Mouse (Mus musculus) cortical plate, adult 2 months (tissue): ENCODE results near the gene Lamb3. TPM values are rescaled to one million over a fixed set of nuclear protein-coding genes. Genes with fewer than 3 reads are reported as not detected.
A peak's percentile ranks its signal among the peaks of the same experiment; 100 is the strongest.

Experiments
- H3K27ac ChIP-seq: fragments of 200-500 bp; 2 replicates; pipeline ENCODE4 v1.5.1; 2012; ENCODE audit warnings: low read length, control low read depth, inconsistent platforms; ENCODE audit not compliant: insufficient read depth
- H3K4me1 ChIP-seq: fragments of 200-500 bp; 2 replicates; pipeline ENCODE4 v1.6.1; 2011; ENCODE audit warnings: low read length; ENCODE audit not compliant: control insufficient read depth, insufficient read depth
- H3K4me3 ChIP-seq: fragments of 200-500 bp; 2 replicates; pipeline ENCODE4 v1.5.1; 2011; ENCODE audit warnings: mild to moderate bottlenecking, low read length, control low read depth; ENCODE audit not compliant: insufficient read depth
- CTCF ChIP-seq: fragments of 200-500 bp; IDR thresholded peaks from 2 replicates; pipeline ENCODE4 v1.5.1; 2011; ENCODE audit warnings: mild to moderate bottlenecking, control low read depth, low read length; ENCODE audit not compliant: insufficient read depth; ENCODE audit errors: extremely low read depth
- POLR2A ChIP-seq: fragments of 200-500 bp; IDR thresholded peaks from 2 replicates; pipeline ENCODE4 v1.6.1; 2011; ENCODE audit warnings: mild to moderate bottlenecking, low read length, control low read depth; ENCODE audit not compliant: insufficient read depth; ENCODE audit errors: extremely low read depth
- polyA plus RNA-seq: library from polyadenylated mRNA; depleted of rRNA; stranded (reverse); fragments of >200 nt; gene quantifications from 2 replicates; pipeline ENCODE4 v1.2.3, GENCODE M21; 2012

The Lamb3 gene
- polyA plus RNA-seq, 1 experiment, result 0.79 TPM

DNA sequence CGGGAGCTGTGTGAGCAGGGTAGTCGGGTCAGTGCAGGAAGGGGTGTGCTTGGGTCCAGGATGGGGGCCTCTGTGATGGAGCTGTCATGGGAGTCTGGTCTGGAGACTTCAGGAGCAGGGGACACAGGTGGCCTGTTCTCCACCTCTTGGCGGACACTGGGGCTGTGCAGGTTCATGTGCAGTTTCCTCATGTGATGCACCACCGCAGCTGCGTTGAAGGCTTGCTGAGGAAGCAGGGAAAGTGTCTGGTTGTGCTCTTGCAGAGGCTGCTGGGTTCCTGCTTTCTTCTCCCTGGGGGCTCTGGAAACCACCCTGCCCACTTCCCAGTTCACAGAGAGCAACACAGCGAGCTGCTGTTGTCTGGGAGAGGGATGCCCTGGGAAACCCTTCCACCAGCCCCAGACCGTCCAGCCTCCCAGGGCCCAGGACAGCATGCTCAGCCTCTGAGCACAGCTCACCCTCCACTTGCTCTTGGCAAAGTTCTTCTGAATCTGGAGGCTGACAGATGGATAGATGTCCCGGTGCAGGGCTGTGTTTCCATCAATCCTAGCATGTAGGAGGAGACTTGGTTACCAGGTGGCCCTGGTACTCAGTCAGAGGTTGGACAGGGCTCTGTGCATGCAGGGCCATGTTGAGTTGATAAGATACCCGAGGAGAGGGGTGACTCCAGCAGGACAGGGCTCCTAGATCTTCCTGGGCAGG, 140.9 kb downstream of the Lamb3 start:
- no peak overlapping the region for H3K4me3 ChIP-seq
- TF ChIP-seq POLR2A (no peak), CTCF (no peak)
- no peak overlapping the region for H3K27ac ChIP-seq
- H3K4me1 ChIP-seq, result peaks cover 7% of the 10 kb centered on the region

DNA sequence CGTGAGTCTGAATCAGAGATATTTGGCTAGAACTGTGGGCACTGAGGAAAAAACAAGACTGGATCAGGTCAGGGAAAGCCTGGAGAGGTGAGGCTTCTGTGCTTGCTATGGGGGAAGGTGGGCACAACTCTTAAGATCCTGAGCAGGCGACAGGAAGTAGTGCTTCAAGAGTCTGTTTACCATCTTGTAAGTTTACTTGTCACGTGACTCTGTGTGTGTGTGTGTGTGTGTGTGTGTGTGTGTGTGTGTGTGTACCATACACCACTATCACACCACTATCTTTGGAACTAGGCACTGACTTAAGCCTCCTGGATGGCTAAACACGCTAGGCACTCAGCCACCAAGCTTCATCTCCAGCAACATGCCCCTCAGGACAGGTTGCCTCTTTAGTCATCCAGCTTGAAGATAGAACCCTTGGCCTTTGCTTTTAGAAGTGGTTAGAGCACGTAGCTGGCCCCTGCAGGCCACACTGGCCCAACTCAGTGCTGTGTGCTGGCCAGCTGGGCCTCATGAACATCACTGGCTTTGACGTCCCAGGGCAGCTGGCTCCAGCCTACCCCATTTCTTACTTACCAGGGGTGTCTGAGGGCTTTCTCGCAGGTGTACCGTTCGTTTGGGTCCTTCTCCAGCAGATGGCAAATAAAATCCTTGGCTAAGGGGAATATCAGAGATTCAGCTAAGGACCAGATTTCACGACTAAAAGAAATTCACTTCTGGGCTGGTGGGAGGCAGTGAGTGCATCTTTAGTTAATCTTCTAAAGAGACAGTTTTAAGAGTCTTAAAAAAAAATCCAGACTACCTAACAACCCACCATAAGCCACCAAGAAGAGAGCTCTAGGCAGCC, 142.4 kb downstream of the Lamb3 start:
- peak overlapping the region; percentile 57; the same call in 1 of the 2 replicates for H3K27ac ChIP-seq
- TF ChIP-seq POLR2A (no peak), CTCF (no peak)
- no peak overlapping the region for H3K4me3 ChIP-seq
- peaks cover 7% of the 10 kb centered on the region for H3K4me1 ChIP-seq

DNA sequence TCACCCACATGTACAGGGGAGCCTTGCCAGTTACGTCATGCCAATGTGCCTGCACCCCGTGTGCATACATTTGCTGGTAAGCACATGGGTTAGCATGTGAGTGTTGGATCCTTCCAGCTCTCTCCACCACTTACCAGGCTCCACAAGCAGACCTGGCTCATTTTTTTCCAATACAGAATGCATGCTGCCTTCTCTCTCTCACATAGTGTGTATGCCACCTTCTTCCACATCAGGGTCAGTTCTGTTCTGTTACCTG, 143.0 kb downstream of the Lamb3 start:
- TF ChIP-seq POLR2A (no peak), CTCF (no peak)
- Histone ChIP-seq H3K27ac (peak overlapping the region; percentile 70; the same call in 1 of the 2 replicates), H3K4me3 (no peak overlapping the region), H3K4me1 (peaks cover 7% of the 10 kb centered on the region)

DNA sequence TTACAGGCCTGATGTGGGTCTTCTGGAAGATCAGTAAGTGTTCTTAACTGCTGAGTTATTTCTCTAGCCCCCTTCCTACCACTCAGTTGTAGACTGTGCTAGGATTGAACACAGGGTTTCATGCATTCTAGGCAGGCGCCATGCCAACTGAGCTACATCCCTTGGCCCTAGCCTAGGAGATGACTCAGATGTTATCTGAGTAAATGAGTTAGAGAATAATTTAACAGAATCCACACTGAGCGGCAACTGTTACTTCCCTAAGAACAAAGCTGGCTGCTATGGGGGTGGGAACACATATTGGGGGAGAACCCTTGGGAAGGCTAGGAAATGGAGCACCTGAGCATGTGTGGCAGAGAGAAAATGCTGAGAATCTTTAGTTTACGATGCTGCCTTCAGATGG, 144.1 kb downstream of the Lamb3 start:
- TF ChIP-seq POLR2A (no peak), CTCF (no peak)
- no peak overlapping the region for H3K4me3 ChIP-seq
- H3K27ac ChIP-seq, result no peak overlapping the region
- peaks cover 7% of the 10 kb centered on the region for H3K4me1 ChIP-seq

DNA sequence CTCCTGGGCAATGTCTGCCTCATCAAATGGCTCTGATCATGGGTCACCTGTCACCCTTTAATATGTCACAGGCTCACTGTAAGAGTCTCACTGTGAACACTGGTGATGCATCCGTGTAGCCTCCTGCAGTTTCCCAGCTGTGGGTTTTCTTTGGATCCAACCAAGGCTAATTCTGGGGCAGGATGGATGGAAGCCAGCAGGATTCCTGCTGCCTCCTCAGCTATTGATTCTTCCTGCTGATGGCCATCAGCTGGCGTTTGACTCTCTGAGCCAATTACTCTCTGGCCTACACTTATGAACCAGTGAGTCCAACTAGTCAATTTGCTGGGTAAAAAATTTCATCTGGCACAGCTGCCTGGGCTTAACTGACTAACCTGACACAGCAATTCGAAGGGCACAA, 151.7 kb downstream of the Lamb3 start:
- H3K4me1 ChIP-seq, result peaks cover 5% of the 10 kb centered on the region
- H3K4me3 ChIP-seq, result no peak overlapping the region
- no peak overlapping the region for H3K27ac ChIP-seq
- no peak for TF ChIP-seq POLR2A
- no peak for TF ChIP-seq CTCF

DNA sequence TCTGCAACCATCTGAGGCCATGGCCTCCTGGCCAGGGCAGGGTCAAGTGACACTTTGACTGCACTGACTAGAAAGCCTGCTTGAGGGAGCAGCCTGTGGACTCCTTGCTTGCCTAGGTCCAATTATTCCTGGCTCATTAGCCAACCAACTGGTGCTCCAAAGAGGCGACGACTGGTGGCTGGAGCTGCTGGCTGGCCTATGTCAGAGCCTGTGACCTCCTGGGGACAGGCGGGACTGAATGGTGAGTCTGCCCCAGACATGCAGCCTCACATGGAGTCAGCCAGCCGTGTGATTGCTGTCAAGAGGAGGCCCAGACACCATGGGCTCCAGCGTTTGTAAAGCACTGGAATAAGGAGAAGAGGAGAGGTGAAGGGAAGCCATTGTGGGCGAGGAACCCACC, 153.7 kb downstream of the Lamb3 start:
- TF ChIP-seq CTCF (no peak), POLR2A (no peak)
- no peak overlapping the region for H3K27ac ChIP-seq
- H3K4me1 ChIP-seq, result peaks cover 5% of the 10 kb centered on the region
- no peak overlapping the region for H3K4me3 ChIP-seq

DNA sequence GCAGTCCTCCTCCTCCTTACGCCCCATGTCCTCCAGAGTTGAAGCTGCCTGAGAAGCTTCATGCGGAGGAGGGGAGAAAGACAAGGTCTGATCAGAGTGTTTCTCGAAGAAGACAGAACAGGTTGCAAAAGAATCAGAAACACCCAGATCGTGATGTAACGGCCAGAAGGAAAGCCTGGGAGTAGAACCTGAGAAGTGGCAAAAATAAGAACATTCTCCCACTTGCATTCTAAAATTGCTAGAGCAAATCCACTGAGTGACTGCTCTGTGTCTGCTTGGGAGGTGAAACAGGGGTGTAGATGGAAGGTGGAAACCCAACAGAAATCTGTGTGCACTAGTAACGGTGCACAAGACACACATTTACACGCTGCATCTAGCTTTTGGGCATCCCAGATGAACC, 154.6 kb downstream of the Lamb3 start:
- Histone ChIP-seq H3K27ac (no peak overlapping the region), H3K4me1 (peaks cover 5% of the 10 kb centered on the region), H3K4me3 (no peak overlapping the region)
- TF ChIP-seq CTCF (no peak), POLR2A (no peak)

DNA sequence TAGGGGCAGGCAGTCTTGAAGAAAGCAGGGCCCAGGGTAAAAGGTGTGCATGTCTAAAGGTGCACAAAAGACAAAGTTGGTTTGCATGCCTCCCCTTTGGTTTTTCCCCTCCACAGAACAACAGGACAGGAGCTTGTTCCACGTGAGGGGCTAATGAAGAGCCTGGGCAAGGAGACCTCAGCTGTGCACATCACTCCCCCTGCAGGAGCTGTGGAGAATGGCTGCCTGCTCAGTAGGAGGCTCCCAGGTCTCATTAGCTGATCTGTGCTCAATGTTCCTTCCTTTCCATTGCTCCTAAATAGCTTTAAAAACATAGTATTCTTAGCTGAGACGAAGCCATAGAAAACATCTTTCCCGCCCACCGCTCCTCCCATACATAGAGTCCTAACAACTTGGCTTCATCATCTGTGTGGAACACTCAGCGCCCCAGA, 156.3 kb downstream of the Lamb3 start:
- H3K27ac ChIP-seq, result no peak overlapping the region
- peaks cover 15% of the 10 kb centered on the region for H3K4me1 ChIP-seq
- no peak overlapping the region for H3K4me3 ChIP-seq

DNA sequence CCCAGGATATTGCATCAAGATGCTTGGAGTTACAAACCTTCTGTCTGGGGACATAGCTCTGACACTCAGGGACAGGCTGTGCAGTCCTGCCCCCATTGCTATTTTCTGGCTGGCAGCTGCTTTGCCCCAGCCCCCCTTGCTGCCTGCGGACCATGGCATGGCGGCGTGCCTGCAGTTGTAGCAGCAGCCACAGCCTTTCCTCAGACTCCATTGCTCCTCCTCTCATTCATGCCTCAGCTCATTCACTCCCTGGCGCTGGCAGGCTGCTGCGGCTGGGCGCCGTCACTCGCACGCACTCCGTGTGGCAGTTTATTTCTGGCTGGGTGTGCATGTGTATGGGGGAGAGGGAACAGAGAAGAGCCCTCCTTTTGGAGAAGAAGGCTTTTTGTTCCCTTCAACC, 160.6 kb downstream of the Lamb3 start:
- peak overlapping the region; percentile 71 for H3K4me3 ChIP-seq
- H3K4me1 ChIP-seq, result peaks cover 11% of the 10 kb centered on the region; the same call in 1 of the 2 replicates
- H3K27ac ChIP-seq, result no peak overlapping the region
- TF ChIP-seq CTCF, result no peak
- TF ChIP-seq POLR2A, result 0 out of 2 replicates have a peak, but pooled peaks have one; percentile 28

More for the DNA sequence above, 156.3 kb downstream of the Lamb3 start:
- TF ChIP-seq POLR2A (no peak), CTCF (peak; percentile 83)
